In genomic region chr4:98581456-98581855, GRCm38 (mm10) we compare ENCODE assay signal across 19 mouse cellular contexts.
"Had no signal": no experiment of that assay in that cellular context is flagged by ENCODE, and none has a peak within 500 bp of the region (broad histone marks: within the 10 kb centered on the region; RNA-seq: fewer than 3 reads in every experiment).

No protein-coding gene starts in this region.

- ATAC-seq: liver, embryonic 12.5 days; midbrain, embryonic 15.5 days had no signal

- H3K27ac ChIP-seq: kidney, postnatal 0 days; limb, embryonic 10.5 days; limb, embryonic 13.5 days; liver, embryonic 12.5 days; liver, embryonic 15.5 days; lung, embryonic 15.5 days; midbrain, embryonic 12.5 days; midbrain, embryonic 15.5 days; neural tube, embryonic 12.5 days; neural tube, embryonic 15.5 days had no signal

- H3K9ac ChIP-seq: limb, embryonic 13.5 days; liver, embryonic 12.5 days; liver, embryonic 15.5 days; lung, embryonic 15.5 days; midbrain, embryonic 12.5 days; midbrain, embryonic 15.5 days; neural tube, embryonic 12.5 days; neural tube, embryonic 15.5 days had no signal

- H3K27me3 ChIP-seq: limb, embryonic 13.5 days; liver, embryonic 12.5 days; liver, embryonic 15.5 days; lung, embryonic 15.5 days; megakaryocyte, embryonic 14.5 days; midbrain, embryonic 12.5 days; midbrain, embryonic 15.5 days; neural tube, embryonic 12.5 days; neural tube, embryonic 15.5 days had no signal

- H3K9me3 ChIP-seq: limb, embryonic 10.5 days; limb, embryonic 13.5 days; liver, embryonic 12.5 days; liver, embryonic 15.5 days; lung, embryonic 15.5 days; megakaryocyte, embryonic 14.5 days; midbrain, embryonic 12.5 days; midbrain, embryonic 15.5 days; neural tube, embryonic 12.5 days; neural tube, embryonic 15.5 days had no signal

- H3K36me3 ChIP-seq: limb, embryonic 10.5 days; limb, embryonic 13.5 days; liver, embryonic 12.5 days; liver, embryonic 15.5 days; lung, embryonic 15.5 days; midbrain, embryonic 12.5 days; midbrain, embryonic 15.5 days; neural tube, embryonic 12.5 days; neural tube, embryonic 15.5 days had no signal

- DNase-seq: kidney, adult 2 months; kidney, postnatal 25 days; liver; lung, adult 18-20 months; lung, postnatal 10 days; lung, postnatal 36 days; thymus, adult 18-20 months; thymus, postnatal 36 days had no signal

- H3K4me1 ChIP-seq: limb, embryonic 10.5 days; liver, embryonic 12.5 days; liver, embryonic 15.5 days; lung, embryonic 15.5 days; megakaryocyte, embryonic 14.5 days had no signal

- H3K4me3 ChIP-seq: limb, embryonic 10.5 days; limb, embryonic 13.5 days; liver, embryonic 12.5 days; liver, embryonic 15.5 days; lung, embryonic 15.5 days; megakaryocyte, embryonic 14.5 days; midbrain, embryonic 12.5 days; midbrain, embryonic 15.5 days; neural tube, embryonic 12.5 days; neural tube, embryonic 15.5 days had no signal

- H3K4me2 ChIP-seq: limb, embryonic 13.5 days; liver, embryonic 12.5 days; liver, embryonic 15.5 days; lung, embryonic 15.5 days; midbrain, embryonic 12.5 days; midbrain, embryonic 15.5 days; neural tube, embryonic 12.5 days; neural tube, embryonic 15.5 days had no signal
